Mouse (Mus musculus): ENCODE measurements around the gene Slc16a12.
A peak's percentile ranks its signal among the peaks of the same experiment; 100 is the strongest.
"Not testable (repeated sequence)": the region's sequence is repeated elsewhere in the genome, so short reads cannot be mapped to it uniquely, and the experiment has no call there.

Gene Slc16a12

GRCm38 (mm10) chr19:34666127-34666526 is 81.0 kb downstream of the Slc16a12 start:
- DNase-seq (ENCODE audit: low spot score): peak; percentile 62

- DNase-seq (ENCODE audit: low spot score): no peak
Measured at GRCm38 (mm10) chr19:34662740-34663139, 84.3 kb downstream of the Slc16a12 start.

GRCm38 (mm10) chr19:34662067-34662507 is 85.0 kb downstream of the Slc16a12 start:
- DNase-seq (ENCODE audit: low spot score): peak; percentile 35

GRCm38 (mm10) chr19:34656511-34657298 is 90.4 kb downstream of the Slc16a12 start:
- no peak for DNase-seq (ENCODE audit: low spot score)

GRCm38 (mm10) chr19:34655227-34655805 is 91.8 kb downstream of the Slc16a12 start:
- no peak for DNase-seq (ENCODE audit: low spot score)

- no peak for DNase-seq (ENCODE audit: low spot score)
Measured at GRCm38 (mm10) chr19:34650997-34651396, 96.1 kb downstream of the Slc16a12 start.

- no peak for DNase-seq (ENCODE audit: low spot score)
Measured at GRCm38 (mm10) chr19:34650276-34650675, 96.8 kb downstream of the Slc16a12 start.

GRCm38 (mm10) chr19:34647630-34648029 is 99.5 kb downstream of the Slc16a12 start:
- DNase-seq (ENCODE audit: low spot score): not testable (repeated sequence)

GRCm38 (mm10) chr19:34642616-34643015 is 104.5 kb downstream of the Slc16a12 start:
- no peak for DNase-seq (ENCODE audit: low spot score)

GRCm38 (mm10) chr19:34640623-34641022 is 106.5 kb downstream of the Slc16a12 start, which contains the start of the genes Ifit1bl2 and Ifit1:
Gene Ifit1bl2 (minus strand): TSS chr19:34640743.
Gene Ifit1 (plus strand): TSS chr19:34640871.
- peak; percentile 8 for DNase-seq (ENCODE audit: low spot score)

- peak; percentile 41 for DNase-seq (ENCODE audit: low spot score)
Measured at GRCm38 (mm10) chr19:34636933-34637557, 110.0 kb downstream of the Slc16a12 start.

- DNase-seq (ENCODE audit: low spot score): no peak
Measured at GRCm38 (mm10) chr19:34633484-34633883, 113.6 kb downstream of the Slc16a12 start.

GRCm38 (mm10) chr19:34631487-34631886 is 115.6 kb downstream of the Slc16a12 start:
- no peak for DNase-seq (ENCODE audit: low spot score)

- DNase-seq (ENCODE audit: low spot score): no peak
Measured at GRCm38 (mm10) chr19:34627496-34627895, 119.6 kb downstream of the Slc16a12 start.

GRCm38 (mm10) chr19:34624663-34625062 is 122.4 kb downstream of the Slc16a12 start:
- DNase-seq (ENCODE audit: low spot score): no peak

- DNase-seq (ENCODE audit: low spot score): no peak
Measured at GRCm38 (mm10) chr19:34623781-34624180, 123.3 kb downstream of the Slc16a12 start.

GRCm38 (mm10) chr19:34620871-34621270 is 126.2 kb downstream of the Slc16a12 start:
- DNase-seq (ENCODE audit: low spot score): no peak

All from MN1 (cell line).